Mouse (Mus musculus) cerebellum, adult 2 months (tissue): ENCODE results near the gene Zfp985.

Source experiments
- CTCF ChIP-seq: fragments of 200-500 bp; IDR thresholded peaks from 2 replicates; pipeline ENCODE4 v1.5.1; 2011; ENCODE audit warnings: low read depth, mild to moderate bottlenecking, control low read depth, low read length, moderate library complexity, borderline replicate concordance; ENCODE audit not compliant: insufficient read depth
- POLR2A ChIP-seq: fragments of 200-500 bp; IDR thresholded peaks from 2 replicates; pipeline ENCODE4 v1.6.1; 2011; ENCODE audit warnings: low read length, control low read depth, borderline replicate concordance; ENCODE audit not compliant: insufficient read depth

- TF ChIP-seq CTCF = no peak
- no peak for TF ChIP-seq POLR2A
Measured at GRCm38 (mm10) chr4:147537702-147538101, 15.4 kb upstream of the Zfp985 start.
